Mouse (Mus musculus): ENCODE results near the gene Rph3al.
A peak's percentile ranks its signal among the peaks of the same experiment; 100 is the strongest.

The Rph3al gene

DNA sequence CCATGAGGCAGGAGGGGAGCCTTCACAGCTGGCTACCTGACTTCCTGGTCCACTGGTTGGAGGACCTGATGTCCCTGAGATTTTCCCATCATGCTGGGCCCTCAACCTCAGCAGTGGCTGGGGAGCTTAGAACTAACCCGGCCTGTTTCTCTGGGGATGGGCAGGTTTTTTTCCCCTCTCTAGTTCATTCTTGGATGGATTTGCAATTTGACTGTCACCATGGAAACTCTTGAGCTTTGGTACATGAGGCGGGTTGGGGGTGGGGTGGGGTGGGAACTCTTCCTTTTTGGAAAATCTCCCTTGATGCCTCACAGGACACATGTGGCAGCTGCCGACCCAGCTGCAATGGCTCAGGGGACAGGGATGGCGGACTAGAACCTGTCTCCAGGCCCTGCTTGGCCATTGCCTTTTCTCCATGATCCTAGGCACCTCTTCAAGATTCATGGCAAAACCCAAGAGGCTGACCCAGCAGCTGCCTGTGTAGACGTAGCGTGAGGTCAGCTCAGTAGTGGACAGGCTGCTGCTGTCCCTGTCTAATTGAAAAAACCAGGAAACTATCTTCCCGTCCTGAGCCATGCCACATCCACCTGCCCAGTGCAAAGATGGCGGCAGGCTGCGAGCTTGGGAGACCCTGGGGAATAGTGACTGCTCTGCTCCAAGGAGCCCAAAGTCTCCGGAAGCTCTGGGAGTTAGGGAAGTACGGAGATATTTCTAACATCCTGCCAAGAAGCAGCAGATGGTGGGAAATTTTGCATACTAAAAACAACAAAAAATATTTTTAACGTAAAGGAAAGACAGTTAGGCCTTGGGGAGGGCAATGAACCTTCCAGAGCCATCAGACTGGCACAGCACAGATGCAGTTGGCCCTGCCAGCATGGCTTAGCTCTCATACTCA, 98.4 kb downstream of the Rph3al start:
- TF ChIP-seq GATA4 (IDR thresholded peaks at IDR 0.05; ENCODE audit: insufficient replicate concordance, low read length) = no peak

DNA sequence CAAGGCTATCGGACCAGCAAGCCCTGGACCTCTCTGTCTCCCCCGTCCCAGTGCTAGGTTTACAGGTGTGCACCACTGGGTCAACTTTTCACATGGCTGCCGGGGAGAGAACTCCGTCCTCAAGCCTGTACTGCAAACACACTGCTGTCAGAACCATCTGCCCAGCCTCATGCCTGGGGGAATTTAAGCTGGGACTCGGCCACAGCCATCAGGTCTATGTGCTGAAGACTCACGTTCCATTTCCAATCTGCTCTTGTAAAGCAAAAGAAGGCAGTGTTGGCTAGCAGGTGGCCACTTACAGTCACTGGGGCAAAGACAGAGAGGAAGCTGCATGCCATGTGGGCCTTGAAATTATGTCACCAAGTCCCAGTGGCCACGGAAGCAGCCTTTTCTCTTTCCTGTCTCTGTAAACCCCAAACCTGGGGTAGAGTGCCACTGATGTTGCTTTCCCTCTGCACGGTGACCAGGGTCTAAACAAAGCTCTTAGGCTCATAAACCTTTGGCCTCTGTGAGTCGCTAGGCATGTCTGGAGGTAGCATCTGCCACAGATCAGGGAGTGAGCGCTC, 99.3 kb downstream of the Rph3al start:
- no peak for TF ChIP-seq GATA4 (IDR thresholded peaks at IDR 0.05; ENCODE audit: insufficient replicate concordance, low read length)

DNA sequence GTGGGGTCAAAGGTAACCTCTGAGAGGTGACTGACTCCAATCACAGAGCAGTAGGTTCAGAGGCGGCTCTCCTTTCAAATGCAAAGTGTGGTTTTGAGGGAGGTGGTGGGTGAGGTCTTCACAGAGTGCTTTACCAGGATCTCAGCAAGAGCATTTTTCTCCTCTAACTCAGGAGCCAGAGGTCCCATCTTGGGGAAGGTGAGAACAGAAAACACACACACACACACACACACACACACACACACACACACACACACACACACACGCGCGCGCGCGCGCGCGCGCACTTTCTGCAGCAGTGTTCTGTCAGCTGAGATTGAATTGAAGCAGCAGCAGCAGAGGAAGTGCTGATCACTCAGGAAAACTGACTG, 102.0 kb downstream of the Rph3al start:
- TF ChIP-seq GATA4 (IDR thresholded peaks at IDR 0.05; ENCODE audit: insufficient replicate concordance, low read length) = no peak

DNA sequence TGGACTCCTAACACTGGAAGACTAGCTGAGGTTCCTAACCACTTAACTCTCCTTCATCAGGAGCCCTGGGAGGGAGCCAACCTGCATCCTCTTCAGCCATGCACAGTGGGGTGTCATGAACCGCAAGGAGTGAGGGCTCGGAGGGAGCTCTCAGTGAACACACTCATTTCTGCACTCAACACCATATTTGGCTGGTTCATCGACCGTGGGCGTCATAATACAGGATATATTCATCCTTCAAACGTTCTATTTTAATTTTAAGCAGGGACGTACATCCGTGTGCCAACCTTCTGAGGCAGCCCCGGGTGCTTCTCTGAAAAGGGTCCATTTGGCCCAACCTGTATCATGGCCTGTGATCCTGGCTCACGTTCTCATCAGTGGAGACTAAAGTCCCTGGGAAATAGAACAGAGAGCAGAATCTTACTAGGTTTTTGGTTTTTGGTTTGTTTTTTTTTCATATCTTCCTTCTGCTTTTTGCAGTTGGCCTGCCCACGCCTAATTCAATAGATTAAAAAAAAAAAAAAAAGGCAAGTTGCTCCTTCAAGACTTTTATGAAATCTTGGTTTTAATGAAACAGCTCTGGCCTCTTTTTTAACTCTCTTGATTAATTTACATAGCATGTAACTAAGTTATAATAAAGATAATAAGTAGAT, 102.5 kb downstream of the Rph3al start:
- no peak for TF ChIP-seq GATA4 (IDR thresholded peaks at IDR 0.05; ENCODE audit: insufficient replicate concordance, low read length)

DNA sequence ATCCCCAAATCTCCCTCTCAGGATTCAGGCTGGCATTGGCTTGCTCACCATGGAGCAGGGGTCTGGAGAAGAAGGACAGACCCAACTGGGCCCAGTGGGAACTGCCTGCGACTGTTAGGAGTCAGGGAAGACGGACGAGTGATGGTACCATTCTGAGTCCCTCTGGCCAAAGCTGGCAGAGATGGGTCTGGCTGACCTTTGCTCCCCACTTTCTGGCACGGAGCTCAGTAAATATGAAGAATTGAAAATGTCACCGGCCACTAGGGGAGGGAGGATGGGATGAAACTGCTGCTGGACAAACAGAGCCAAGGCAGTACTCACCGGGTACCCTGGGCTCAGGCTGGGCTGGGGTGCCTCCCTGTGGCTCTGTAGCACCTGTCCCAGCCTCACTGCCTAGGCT, 105.1 kb downstream of the Rph3al start:
- no peak for TF ChIP-seq GATA4 (IDR thresholded peaks at IDR 0.05; ENCODE audit: insufficient replicate concordance, low read length)

DNA sequence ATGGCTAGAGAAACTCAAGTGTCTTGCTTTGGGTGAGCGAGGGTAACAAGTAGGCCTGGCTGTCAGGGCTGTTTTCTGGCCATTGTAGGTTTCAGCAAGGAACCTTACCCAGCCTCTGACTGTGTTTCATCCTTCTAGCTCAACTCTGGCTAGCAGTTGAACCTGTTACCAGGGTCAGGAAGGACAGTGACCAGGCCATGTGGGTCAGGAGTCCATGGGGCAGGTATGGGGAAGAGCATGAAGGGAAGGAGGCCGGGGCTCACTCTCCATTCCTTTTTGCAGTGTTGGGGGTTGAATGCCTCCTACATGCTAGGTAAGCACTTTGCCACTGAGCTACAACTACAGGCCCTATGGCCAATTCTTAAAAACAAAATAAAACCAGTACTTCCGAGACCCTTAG, 107.8 kb downstream of the Rph3al start:
- no peak for TF ChIP-seq GATA4 (IDR thresholded peaks at IDR 0.05; ENCODE audit: insufficient replicate concordance, low read length)

DNA sequence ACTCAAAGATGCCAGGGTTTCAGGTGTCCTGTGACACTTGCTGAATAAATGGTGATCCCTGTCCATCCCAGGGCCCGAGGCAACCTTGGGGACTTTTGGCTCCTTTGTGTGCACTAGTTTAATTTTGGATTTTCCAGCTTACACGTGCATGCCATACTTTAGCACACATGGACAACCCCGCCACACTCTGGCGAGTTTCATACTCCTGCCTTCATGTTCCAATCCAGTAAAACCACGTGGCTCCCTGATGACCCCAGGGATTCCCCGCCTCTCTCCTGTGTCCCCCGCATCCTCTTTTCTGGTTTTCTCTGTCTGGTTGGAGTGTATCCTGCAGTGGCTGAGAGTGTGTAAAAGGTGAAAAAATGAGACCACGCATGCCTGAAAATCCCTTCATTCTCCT, 110.8 kb downstream of the Rph3al start:
- no peak for TF ChIP-seq GATA4 (IDR thresholded peaks at IDR 0.05; ENCODE audit: insufficient replicate concordance, low read length)

DNA sequence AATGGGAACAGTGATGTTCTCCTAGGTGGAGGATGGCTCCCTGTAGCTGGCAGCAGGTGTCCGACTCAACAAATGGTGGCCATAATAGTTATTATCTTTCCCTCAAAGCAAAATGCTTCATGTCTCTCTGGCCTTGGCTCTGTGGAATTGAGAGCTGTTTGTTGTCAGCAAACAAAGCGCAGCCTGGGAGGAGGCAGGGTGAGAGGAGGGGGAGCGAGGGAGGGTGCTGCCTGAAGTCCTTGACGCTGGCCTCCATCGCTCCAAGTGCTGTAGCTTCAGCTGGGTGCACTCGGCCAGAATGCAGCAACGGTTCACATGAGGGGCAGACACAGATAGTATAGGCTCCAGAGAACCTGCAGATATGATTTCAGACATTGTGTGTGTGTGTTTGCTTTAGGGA, 114.7 kb downstream of the Rph3al start:
- TF ChIP-seq GATA4 (IDR thresholded peaks at IDR 0.05; ENCODE audit: insufficient replicate concordance, low read length) = no peak

DNA sequence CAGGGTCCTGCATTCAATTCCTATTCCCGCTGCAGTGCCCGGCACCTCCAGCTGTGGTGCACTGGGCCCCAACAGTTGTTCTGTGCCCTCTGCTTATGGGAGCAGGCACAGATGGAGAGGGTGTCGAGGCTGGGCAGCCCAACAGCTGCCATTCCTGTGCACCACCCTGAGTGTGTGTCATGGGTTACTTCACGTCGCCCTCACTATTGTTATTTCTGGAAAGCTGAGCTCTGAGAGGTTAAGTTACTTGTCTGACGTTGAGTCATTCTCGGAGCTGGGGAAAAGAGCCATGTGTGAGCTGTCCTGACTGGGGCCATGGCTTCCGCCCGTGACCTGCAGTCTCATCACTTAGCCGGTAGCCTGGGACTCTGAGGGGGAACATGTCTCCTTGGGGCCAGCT, 125.1 kb downstream of the Rph3al start:
- no peak for TF ChIP-seq GATA4 (IDR thresholded peaks at IDR 0.05; ENCODE audit: insufficient replicate concordance, low read length)

DNA sequence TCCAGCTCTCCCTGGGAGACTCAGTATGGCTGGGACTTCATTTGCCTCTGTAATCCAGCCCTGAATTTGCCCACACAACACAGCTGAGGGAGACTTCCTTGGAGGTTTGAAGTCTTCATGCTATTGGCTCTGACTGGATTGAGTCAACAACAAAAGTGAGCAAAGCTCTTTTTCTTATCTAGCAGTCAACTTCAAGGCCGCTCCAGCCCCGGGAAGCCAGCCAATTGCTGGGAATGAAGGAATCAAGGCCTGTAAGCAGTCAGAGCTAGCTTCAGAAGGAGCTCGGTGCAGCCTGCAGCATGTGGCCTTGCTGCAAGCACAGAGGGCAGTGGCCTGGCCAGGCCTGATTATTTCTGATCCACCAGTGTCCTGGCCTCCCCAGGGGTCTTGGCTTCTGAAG, 126.3 kb downstream of the Rph3al start:
- peak; percentile 91; the same call in 1 of the 2 replicates for TF ChIP-seq GATA4 (IDR thresholded peaks at IDR 0.05; ENCODE audit: insufficient replicate concordance, low read length)

DNA sequence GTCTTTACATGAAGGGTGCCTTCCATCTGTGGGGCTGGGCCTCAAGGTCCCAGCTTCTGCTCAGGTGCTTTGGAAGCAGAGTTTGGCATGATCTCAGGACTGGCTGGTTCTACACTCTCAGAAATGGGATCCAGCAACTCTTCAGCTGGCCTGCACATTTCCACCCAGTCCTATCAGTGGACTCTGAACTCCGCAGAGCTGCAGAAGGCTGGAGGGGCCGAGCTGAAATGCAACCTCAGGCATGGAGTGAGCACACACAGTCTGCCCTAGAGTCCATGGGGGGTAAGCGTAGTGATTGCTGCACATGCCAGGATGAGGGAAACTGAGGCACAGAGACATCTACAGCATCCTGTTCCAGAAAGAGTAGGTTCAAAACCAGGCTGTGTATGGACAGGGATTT, 127.7 kb downstream of the Rph3al start:
- no peak for TF ChIP-seq GATA4 (IDR thresholded peaks at IDR 0.05; ENCODE audit: insufficient replicate concordance, low read length)

DNA sequence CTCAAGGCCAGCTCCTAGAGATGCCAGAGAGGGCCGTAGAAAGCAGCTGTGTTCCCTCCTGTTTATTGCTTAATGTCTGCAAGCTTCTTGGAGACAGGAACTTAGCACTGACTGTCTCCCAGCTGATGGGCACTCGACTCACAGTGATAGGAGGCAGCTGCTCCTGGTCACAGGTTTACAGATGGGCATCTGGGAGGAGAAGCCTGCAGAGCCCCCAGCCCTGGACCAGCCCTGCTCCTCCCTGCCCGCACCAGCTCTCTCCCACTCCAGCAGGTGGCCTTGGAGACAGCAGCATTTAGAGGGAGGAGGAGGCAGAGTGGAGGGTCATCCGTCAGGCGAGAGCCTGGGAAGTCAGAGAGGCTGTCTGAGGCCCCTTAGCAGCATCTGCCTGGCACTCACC, 130.7 kb downstream of the Rph3al start:
- TF ChIP-seq GATA4 (IDR thresholded peaks at IDR 0.05; ENCODE audit: insufficient replicate concordance, low read length) = no peak

DNA sequence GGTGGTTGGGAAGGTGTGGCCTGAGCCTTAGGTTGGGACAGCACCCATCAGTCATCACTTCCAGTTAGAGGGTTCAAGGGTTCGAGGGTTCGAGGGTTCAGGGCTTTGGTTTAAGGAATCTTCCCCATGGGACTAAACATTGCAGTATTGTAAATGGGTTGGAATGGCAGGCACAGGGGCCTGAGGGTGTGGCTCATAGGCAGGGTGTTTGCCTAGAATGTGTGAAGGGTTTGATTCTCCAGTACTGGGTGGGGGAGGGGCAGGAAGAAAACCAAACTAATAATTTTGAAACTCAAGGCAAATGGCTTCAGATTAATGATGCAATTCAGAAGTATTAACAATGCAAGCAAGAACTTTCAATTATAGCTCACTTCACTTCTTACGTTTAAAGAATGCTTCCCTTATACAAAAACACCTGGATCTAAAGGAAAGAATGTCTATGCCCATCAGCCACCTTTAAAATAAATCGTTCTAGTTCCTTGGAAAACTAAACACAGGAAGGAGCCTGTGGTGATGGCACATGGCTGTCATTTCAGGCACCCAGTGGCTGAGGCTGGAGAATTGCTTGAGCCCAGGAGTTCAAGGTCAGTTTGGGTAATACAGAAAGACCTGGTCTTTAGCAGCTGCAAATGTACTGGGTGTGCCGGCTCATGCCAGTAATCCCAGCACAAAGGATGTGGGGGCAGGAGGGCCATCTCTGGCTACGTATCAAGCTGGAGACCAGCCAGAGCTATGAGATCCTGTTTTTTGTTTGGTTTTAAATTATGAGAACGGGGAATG, 136.3 kb downstream of the Rph3al start:
- no peak for TF ChIP-seq GATA4 (IDR thresholded peaks at IDR 0.05; ENCODE audit: insufficient replicate concordance, low read length)

DNA sequence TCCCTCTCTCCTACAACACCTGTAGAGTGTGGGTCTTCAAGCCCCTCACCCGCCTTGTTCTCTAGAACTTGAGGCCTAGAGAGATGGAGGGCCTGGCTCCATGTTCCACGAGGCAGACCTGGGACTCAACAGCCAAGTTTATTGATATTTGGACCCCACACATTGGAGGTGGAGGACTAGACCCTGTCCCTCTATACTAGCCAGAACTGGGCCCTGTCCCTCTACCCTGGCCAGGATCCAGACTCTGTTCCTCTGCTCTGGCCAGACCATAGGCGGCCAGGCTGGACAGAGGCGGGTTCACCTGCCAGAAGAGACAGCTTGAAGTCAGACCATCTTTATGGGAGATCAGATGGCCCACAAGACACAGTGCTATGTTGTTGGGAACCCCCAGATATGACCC, 136.9 kb downstream of the Rph3al start:
- TF ChIP-seq GATA4 (IDR thresholded peaks at IDR 0.05; ENCODE audit: insufficient replicate concordance, low read length) = no peak

DNA sequence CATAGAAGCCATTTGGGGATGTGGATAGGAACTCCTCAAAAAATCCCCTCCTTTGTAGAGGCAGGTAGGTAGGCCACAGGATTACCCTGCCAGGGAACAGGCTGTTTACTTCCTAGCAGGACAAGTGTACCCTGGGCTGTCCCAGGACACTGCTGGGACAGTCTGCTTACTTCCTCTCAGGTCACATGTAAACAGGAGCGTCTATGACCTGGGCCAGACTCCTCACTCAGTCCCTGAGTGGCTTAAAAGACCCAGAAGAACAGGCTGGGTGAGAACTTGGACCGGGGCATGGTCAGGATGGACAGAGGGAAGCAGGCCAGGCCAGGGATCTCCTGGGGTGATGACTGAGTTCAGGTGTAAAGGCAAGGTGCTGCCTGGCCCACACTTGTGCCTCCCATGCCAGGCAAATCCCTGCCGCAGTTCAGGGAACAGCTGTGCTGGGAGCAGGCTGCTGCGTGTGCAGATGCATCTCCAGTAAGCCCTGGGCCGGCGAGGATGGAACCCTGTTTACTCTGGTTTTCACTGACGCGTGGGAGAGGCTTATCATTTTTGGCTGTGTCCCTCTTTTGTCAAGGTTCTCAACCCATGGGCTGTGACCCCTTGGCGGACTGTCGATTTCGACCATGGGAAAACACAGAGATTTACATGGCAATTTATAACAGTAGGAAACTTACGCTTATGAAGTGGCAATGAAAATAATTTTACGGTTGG, 141.5 kb downstream of the Rph3al start:
- TF ChIP-seq GATA4 (IDR thresholded peaks at IDR 0.05; ENCODE audit: insufficient replicate concordance, low read length) = no peak

Measured in liver, adult (tissue).